Mouse (Mus musculus) gastrocnemius, postnatal 25 days (tissue): ENCODE measurements around the gene Grin2c. TPM values are rescaled to one million over a fixed set of nuclear protein-coding genes. Genes with fewer than 3 reads are reported as not detected.

Experiments used
- DNase-seq: peaks from one replicate; pipeline ENCODE4 v3.0.0; 2022
- total RNA-seq, 2 experiments: library from RNA; stranded (reverse); gene quantifications; 1 replicate in 1 of 2; 2 replicates in 1 of 2; pipeline ENCODE4 v1.2.3; 2021

The Grin2c gene
- total RNA-seq, 2 experiments from 2014 or later, result 0.05 TPM; not detected in 1

GRCm38 (mm10) chr11:115283486-115283765 lies 16.4 kb upstream of the Grin2c start:
- DNase-seq, result no peak

DNA sequence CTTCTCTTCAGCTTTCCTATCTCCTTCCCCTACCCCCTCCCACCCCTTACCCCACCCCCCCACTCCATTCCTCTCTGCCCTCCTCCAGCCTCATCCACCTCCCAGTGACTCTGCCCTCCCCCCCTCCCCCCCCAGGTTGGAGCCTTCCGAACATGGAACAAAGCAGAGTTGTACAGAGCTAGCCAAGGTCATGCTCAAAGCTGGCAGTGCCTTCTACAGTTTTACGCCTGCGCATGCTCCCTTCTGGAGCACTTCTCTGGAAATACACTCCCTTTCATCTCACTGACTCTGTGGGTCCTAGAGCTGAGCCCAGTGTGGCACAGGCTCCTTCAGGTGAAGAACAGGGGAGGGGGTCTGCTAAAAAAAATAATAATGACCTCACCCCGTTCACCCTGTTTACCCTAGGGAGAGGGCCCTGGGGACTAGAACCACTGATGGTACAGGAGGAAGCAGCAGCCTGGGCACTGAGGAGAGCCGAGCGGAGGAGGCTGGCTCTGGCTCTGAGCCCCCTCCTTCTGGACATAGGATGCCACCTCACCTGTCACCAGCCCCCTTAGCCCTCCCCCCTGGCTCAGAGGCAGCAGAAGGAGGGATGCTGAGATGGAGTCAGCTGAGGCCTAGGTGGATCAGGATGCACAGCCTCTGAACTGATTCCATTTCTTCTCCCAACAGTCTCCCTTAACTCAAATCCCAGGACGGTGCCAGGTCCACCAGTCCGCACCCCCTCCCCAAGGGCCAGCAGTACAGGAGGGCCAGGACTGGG lies 15.9 kb upstream of the Grin2c start:
- no peak for DNase-seq

- no peak for DNase-seq
Observed at GRCm38 (mm10) chr11:115282295-115282694, 15.3 kb upstream of the Grin2c start.

- no peak for DNase-seq
Observed at GRCm38 (mm10) chr11:115279726-115280125, 12.7 kb upstream of the Grin2c start.

GRCm38 (mm10) chr11:115278176-115278575 lies 11.1 kb upstream of the Grin2c start:
- DNase-seq, result no peak

DNA sequence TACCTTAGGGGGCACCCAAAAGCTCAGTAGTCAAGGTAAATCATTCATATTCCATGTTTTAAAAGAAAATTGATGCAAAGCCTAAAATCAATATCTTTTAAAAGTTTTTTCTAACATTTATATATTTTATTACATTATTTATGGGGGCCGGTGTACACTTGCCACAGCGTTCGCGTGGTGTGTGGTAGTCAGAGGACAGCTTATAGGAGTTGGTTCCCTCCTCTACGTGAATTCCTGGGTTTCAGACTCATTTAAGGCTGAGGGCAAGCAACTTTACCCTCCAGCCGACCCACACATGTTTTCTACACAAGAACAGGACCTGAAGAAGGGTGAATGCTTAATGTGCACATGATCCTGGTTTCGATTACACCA lies 10.5 kb upstream of the Grin2c start:
- no peak for DNase-seq

DNA sequence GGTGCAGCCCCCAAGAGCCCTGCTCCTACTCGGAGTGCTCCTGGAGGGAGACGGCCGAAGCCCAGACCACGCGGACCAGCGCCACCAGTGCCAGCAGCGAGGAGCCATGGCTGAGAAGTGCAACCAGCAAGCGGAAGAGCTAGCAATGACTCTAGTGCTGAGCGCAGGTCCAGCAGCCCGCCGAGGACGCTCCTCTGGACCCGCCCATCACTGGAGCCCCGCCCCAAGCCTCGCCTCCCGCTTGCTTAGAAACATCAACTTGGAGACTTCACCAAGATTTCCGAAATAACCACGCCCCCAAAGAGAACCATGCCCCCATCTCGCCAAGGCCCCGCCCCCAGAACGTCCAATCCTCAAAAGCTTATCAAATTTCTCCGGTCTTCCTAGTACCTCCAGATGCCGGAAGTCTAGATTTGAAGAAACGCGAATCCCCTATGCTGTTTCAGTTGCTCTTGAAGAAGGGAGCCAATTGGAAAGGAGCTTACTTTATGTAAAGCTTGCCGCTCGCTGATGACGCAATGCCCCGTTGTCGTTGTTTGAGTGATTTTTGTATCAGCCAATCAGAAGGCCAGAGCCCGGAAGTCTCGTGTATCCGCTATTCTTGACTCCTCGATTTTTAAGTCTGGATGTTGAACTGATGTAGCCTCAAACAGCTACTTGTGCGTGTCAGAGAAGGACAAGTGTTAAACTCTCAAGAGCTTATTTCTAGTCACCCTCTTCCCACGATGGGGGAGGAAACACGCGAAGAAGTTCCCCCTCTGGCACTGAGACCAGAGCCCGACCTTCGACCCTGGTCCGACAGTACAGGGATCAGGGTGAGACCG lies 9.9 kb upstream of the Grin2c start, which contains the start of gene Fdxr:
Fdxr (minus strand) TSS at position 271 of the 824 bp plus-strand sequence.
- DNase-seq, result peak; percentile 98

DNA sequence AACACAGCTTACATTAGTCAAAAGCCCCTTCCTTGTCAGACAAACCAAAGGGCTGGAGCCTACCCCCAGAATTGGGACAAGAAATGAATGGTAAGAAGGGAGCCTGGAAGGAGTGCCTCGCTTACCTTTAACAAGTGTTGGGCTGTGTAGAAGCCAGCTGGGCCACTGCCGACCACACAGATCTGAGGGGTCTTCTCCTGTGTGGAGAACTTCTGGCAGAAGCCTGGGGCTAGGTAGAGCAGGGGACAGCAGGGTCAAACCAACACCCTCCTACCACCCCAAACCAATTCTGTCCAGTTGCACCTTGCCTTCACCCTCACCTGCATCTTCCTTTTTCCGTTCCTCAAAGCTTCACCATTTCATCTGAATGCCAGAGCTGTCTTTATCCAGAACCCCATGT lies 8.9 kb upstream of the Grin2c start:
- DNase-seq, result no peak

GRCm38 (mm10) chr11:115275509-115275908 lies 8.5 kb upstream of the Grin2c start:
- DNase-seq, result no peak

DNA sequence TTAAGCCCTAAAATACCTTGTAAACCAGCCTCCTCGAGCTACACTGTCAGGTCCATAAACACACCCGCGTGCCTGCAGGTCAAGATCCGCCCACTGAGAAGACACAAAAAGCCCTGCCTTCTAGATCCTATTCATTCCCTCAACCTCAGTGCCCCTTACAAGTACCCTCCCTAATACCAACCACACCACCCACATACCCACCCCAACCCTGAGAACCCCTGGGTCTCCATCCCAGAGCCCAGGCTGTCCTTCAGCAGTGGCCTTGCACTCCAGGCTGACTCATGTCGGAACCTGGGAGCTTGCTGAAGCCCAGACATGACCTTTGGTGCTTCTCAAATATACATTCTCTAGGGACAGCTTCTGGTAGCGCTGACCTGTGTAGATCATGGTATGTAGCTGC lies 7.7 kb upstream of the Grin2c start:
- no peak for DNase-seq

GRCm38 (mm10) chr11:115274178-115274577 lies 7.1 kb upstream of the Grin2c start:
- no peak for DNase-seq

- DNase-seq, result no peak
Observed at GRCm38 (mm10) chr11:115273735-115274134, 6.7 kb upstream of the Grin2c start.

- no peak for DNase-seq
Observed at GRCm38 (mm10) chr11:115272894-115273498, 6.0 kb upstream of the Grin2c start.

DNA sequence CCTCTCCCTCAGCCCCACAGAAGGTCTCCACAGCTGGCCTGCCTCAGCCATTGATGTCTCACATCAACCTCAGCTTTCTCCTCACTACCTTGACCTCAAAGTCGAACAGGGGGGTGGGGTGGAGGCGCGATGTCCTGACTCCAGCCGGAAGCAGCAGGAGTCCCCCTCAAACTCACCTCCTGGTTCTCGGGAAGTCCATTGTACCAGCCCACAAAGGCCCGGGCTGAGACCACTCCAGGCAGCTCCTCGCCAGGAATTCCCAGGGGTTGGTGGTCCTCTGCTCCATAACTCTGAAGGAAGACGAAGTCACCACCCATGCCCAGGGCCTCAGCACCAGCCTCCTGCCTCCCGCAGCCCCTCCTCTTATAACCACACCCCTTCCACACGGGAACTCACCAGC lies 4.4 kb upstream of the Grin2c start:
- no peak for DNase-seq

GRCm38 (mm10) chr11:115271052-115271451 lies 4.0 kb upstream of the Grin2c start:
- DNase-seq, result no peak

- peak; percentile 41 for DNase-seq
Observed at GRCm38 (mm10) chr11:115270148-115270861, 3.3 kb upstream of the Grin2c start.

GRCm38 (mm10) chr11:115269330-115270066 lies 2.5 kb upstream of the Grin2c start:
- DNase-seq, result no peak

DNA sequence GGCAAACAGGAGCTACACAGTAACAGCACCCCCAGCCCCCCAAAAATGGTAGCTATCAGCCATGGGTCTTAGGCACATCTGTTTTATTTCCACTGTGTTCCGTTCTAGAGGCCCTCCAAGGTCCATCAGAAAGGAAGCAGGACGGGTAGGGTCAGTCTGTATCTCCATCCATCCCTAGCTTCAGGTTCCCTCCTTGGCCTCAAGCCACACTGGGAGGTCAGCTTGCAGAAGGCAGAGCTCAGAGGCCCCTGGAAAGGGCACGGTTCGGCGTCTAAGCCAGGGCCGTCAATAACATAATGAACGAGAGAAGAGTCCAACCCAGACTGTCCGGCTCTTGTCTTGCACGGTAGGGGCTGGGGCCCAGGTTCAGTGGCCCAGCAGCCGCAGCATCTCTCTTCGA lies 915 bp upstream of the Grin2c start:
- no peak for DNase-seq

DNA sequence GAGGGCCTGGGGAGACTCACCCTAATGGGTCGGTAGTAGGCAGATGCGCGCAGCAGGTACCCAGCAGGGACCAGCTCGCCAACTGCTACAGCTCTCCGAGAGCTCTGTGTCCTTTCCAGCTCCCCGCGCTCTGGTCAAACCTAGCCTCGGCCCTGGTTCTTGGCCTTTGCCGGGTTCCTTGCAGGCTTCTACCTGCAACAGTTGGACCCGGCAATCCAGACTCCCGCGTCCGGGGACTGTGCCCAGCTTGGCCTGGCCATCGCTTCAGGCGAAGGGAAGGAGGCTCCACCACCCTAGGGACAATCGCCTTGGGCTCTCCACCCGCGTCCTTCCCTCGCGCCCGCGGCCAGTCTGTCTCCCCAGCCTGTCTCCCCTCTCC lies 654 bp downstream of the Grin2c start:
- no peak for DNase-seq

DNA sequence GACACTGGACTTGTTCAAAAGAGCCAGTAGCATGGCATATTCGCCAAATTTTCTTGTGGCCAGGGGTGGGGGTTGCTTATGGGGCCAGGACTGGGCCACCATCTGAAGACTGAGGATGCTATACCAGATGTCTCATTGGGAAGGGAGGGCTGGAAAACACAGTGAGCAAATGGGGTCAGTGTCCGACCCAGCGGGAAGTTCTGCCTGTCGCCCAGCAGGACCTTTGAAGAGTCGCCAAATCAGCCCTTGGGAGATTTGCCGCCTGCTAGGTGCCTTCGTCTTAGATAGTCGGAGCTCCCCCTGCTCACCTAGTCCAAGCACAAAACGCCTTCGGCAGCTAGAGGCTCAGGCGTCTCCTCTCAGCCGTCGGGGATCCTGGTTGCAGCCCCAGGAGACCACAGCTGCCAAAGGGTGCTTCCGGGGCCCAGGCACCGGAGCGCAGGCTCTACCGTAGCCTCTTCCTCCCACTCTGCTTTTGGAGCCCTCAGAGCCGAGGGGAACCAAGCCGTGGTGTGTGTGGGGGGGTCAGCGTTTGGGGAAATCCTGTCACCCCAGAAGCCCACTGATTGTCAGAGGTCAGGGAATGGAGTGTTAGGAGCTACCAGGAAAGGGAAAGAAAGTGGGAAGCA lies 1.2 kb downstream of the Grin2c start:
- DNase-seq, result no peak

DNA sequence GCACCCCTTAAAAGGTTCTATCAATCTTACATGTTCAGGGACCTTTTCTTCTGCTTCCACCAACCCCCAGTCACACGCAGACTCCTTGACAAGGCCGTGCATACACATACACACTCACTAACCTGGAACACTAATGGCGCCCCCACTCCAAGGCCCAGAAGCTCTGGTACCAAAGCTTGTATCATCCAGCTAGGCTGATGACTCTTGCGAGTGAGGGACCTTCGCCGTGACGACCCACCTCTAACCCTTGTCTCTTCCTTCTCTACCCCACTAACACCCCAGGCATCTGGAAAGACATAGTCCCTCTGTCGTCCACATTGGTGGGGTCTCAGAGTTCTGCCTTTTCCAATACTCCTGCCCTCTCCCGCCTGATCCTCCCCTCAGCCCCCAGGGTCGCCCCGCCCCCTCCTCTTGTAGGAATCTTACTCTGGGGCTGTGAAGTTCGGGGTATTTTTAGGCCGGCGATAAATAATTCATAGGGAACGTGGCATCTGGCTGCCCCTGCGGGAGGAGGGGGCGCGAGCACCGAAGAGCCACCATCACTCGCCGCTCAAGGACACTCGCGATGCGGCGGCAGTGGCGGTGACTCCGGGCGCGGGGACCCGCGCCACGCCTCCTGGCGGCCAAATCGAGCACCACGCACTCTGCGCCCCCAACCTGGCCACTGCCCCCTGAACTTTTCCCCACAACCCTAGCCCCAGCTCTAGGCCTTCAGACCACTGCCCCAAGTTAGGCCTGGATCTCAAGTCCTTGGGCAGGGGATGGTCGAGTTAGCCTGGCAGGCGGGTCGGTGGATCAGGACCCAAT lies 2.0 kb downstream of the Grin2c start:
- DNase-seq, result no peak
